Mouse (Mus musculus): ENCODE results near the gene Gm20835. TPM values are rescaled to one million over a fixed set of nuclear protein-coding genes. Genes with fewer than 3 reads are reported as not detected.
"Not testable (repeated sequence)": the region's sequence is repeated elsewhere in the genome, so short reads cannot be mapped to it uniquely, and the experiment has no call there.

Gm20835 gene
- polyA plus RNA-seq (2014; fragmentation: Nextera tagmentation; extraction: Ambion mirVana): not detected in 2 replicates

DNA sequence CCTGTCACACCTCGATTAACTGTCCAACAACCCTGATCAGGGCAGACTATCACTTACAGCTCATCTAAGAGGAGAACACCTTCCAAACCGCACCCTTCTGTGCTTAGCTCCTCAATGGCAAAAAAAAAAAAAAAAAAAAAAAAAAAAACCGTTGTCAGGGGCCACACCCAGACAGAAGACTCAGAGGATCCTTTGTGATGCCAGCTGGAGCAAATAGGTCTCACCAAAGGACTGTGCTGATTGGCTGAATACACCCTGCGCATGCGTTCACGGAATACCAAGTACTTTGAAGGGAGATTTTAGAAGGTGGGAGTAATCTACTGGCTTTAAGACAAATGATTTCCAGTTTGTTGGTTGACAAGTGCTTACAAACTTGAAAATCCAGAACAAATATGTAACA is at the start of gene Gm20835:
Gene Gm20835 (minus strand): TSS at position 101 of the 400 bp plus-strand sequence.
- not testable (repeated sequence) for H3K4me1 ChIP-seq (replicated peaks; ENCODE audit: control insufficient read depth, insufficient read depth, low read length); H3K27ac ChIP-seq (ENCODE audit: low read depth); H3K9ac ChIP-seq (ENCODE audit: low read length); ATAC-seq (replicated peaks; ENCODE audit: low FRiP score, low TSS enrichment, low read depth); H3K4me2 ChIP-seq (ENCODE audit: low read length); H3K27me3 ChIP-seq (replicated peaks; ENCODE audit: control insufficient read depth, insufficient read depth, low read length); H3K4me3 ChIP-seq (ENCODE audit: low read depth, low read length); DNase-seq (ENCODE audit: low spot score); H3K9me3 ChIP-seq (ENCODE audit: control insufficient read depth, low read length); H3K36me3 ChIP-seq (ENCODE audit: control insufficient read depth, insufficient read depth, low read length)
- WGBS: no CpG with 5 or more reads among the region's 6 CpGs
